ENCODE assay signal across 8 mouse cellular contexts in genomic region chr11:121353326-121354090, GRCm38 (mm10). TPM values are rescaled to one million over a fixed set of nuclear protein-coding genes. Genes with fewer than 3 reads are reported as not detected.
A peak's percentile ranks its signal among the peaks of the same experiment; 100 is the strongest.
DNase-seq lines count a peak whose midpoint lies in the region; ATAC-seq and TF ChIP-seq lines count a peak whose summit lies in the region.

No protein-coding gene starts in this region.

- H3K9ac ChIP-seq in forebrain, embryonic 11.5 days (ENCODE audit: low read length) = peak overlapping the region; percentile 86
- peak overlapping the region; percentile 93 for H3K9ac ChIP-seq in hindbrain, embryonic 16.5 days (ENCODE audit: low read depth, low read length)
- peak overlapping the region; percentile 94 for H3K9ac ChIP-seq in limb, embryonic 13.5 days
- H3K9ac ChIP-seq in midbrain, embryonic 12.5 days (replicated peaks) = peak overlapping the region; percentile 94
- peak overlapping the region; percentile 91 for H3K9ac ChIP-seq in stomach, embryonic 14.5 days (replicated peaks; ENCODE audit: low read depth, low read length)

- no peak for ATAC-seq in forebrain, embryonic 11.5 days (replicated peaks; ENCODE audit: low FRiP score)
- ATAC-seq in hindbrain, embryonic 16.5 days = no peak
- ATAC-seq in limb, embryonic 13.5 days (ENCODE audit: low FRiP score, low read depth) = no peak; the same call in none of the 2 replicates
- ATAC-seq in midbrain, embryonic 12.5 days (ENCODE audit: low FRiP score, low read depth) = no peak
- ATAC-seq in stomach, embryonic 14.5 days (ENCODE audit: insufficient number of reproducible peaks, insufficient read depth, low FRiP score, low read depth) = peak; percentile 12; the same call in 1 of the 2 replicates

- intact Hi-C loops in gastrocnemius, adult 2 months (cut with DNase I) = loop anchor here (5.0 kb wide), 2 partner anchors 96 to 116 kb away; partner anchors contain the start of genes Foxk2 and Narf

- peak; percentile 32; the same call in 1 of the 2 replicates for TF ChIP-seq CTCF in gastrocnemius, adult 2 months (IDR thresholded peaks at IDR 0.05)
- peak; percentile 26; the same call in 1 of the 2 replicates for TF ChIP-seq CTCF in bone marrow macrophage, adult 2 months (IDR thresholded peaks at IDR 0.05; ENCODE audit: low read depth, low read length)

- peaks cover 16% of the 10 kb centered on the region for H3K4me1 ChIP-seq in bone marrow macrophage, adult 2 months (ENCODE audit: control insufficient read depth, insufficient read depth, low read length)
- peaks cover 9% of the 10 kb centered on the region for H3K4me1 ChIP-seq in forebrain, embryonic 11.5 days (replicated peaks; ENCODE audit: control insufficient read depth, insufficient read depth, low read length)
- peaks cover 17% of the 10 kb centered on the region for H3K4me1 ChIP-seq in hindbrain, embryonic 16.5 days (ENCODE audit: control insufficient read depth, insufficient read depth, low read depth, low read length)
- peaks cover 24% of the 10 kb centered on the region for H3K4me1 ChIP-seq in limb, embryonic 13.5 days
- H3K4me1 ChIP-seq in midbrain, embryonic 12.5 days = peaks cover 23% of the 10 kb centered on the region
- peaks cover 15% of the 10 kb centered on the region; the same call in 1 of the 2 replicates for H3K4me1 ChIP-seq in stomach, embryonic 14.5 days (ENCODE audit: control insufficient read depth, insufficient read depth, low read length)

- 4% methylated on average over 40 of the region's 41 CpGs for WGBS in forebrain, embryonic 11.5 days
- 5% methylated on average over 25 of the region's 41 CpGs for WGBS in hindbrain, embryonic 16.5 days
- 4% methylated on average over 38 of the region's 41 CpGs for WGBS in limb, embryonic 13.5 days
- WGBS in midbrain, embryonic 12.5 days = 5% methylated on average over 34 of the region's 41 CpGs
- 3% methylated on average over 40 of the region's 41 CpGs for WGBS in stomach, embryonic 14.5 days

- DNase-seq in gastrocnemius, adult 2 months = peak; percentile 58
- no peak for DNase-seq in gastrocnemius, adult 18-20 months (ENCODE audit: low spot score)
- DNase-seq in forebrain, embryonic 11.5 days (ENCODE audit: low spot score) = no peak

- H3K4me2 ChIP-seq in forebrain, embryonic 11.5 days (ENCODE audit: low read depth, low read length, severe bottlenecking) = peak overlapping the region; percentile 89
- peak overlapping the region; percentile 92 for H3K4me2 ChIP-seq in hindbrain, embryonic 16.5 days (ENCODE audit: low read length)
- peak overlapping the region; percentile 94 for H3K4me2 ChIP-seq in limb, embryonic 13.5 days (replicated peaks)
- peak overlapping the region; percentile 91 for H3K4me2 ChIP-seq in midbrain, embryonic 12.5 days (replicated peaks)
- H3K4me2 ChIP-seq in stomach, embryonic 14.5 days (replicated peaks; ENCODE audit: low read depth, low read length) = peak overlapping the region; percentile 68

- peak overlapping the region; percentile 97 for H3K27ac ChIP-seq in gastrocnemius, adult 2 months
- peak overlapping the region; percentile 52 for H3K27ac ChIP-seq in bone marrow macrophage, adult 2 months (ENCODE audit: insufficient read depth, low read depth, low read length)
- no peak overlapping the region for H3K27ac ChIP-seq in forebrain, embryonic 11.5 days (ENCODE audit: low read depth, low read length)
- H3K27ac ChIP-seq in hindbrain, embryonic 16.5 days (ENCODE audit: low read depth, low read length) = peak overlapping the region; percentile 92
- H3K27ac ChIP-seq in limb, embryonic 13.5 days = peak overlapping the region; percentile 85
- peak overlapping the region; percentile 76 for H3K27ac ChIP-seq in midbrain, embryonic 12.5 days (replicated peaks)
- peak overlapping the region; percentile 86 for H3K27ac ChIP-seq in stomach, embryonic 14.5 days (ENCODE audit: low read length)

- no peaks in the 10 kb centered on the region for H3K27me3 ChIP-seq in forebrain, embryonic 11.5 days (ENCODE audit: control insufficient read depth, insufficient read depth, low read length)
- no peaks in the 10 kb centered on the region for H3K27me3 ChIP-seq in hindbrain, embryonic 16.5 days (replicated peaks; ENCODE audit: control insufficient read depth, insufficient read depth, low read length)
- no peaks in the 10 kb centered on the region for H3K27me3 ChIP-seq in limb, embryonic 13.5 days
- H3K27me3 ChIP-seq in midbrain, embryonic 12.5 days = no peaks in the 10 kb centered on the region
- H3K27me3 ChIP-seq in stomach, embryonic 14.5 days (ENCODE audit: control insufficient read depth, insufficient read depth, low read length) = no peaks in the 10 kb centered on the region

- no peaks in the 10 kb centered on the region for H3K36me3 ChIP-seq in forebrain, embryonic 11.5 days (ENCODE audit: control insufficient read depth, insufficient read depth, low read length)
- H3K36me3 ChIP-seq in hindbrain, embryonic 16.5 days (ENCODE audit: control insufficient read depth, insufficient read depth, low read length) = no peaks in the 10 kb centered on the region
- H3K36me3 ChIP-seq in limb, embryonic 13.5 days = peaks cover 6% of the 10 kb centered on the region
- H3K36me3 ChIP-seq in midbrain, embryonic 12.5 days = 0 out of 2 replicates have a peak, but pooled peaks cover 6% of the 10 kb centered on the region
- H3K36me3 ChIP-seq in stomach, embryonic 14.5 days (ENCODE audit: control insufficient read depth, insufficient read depth, low read length) = no peaks in the 10 kb centered on the region; the same call in 1 of the 2 replicates

- H3K4me3 ChIP-seq in gastrocnemius, adult 2 months = peak overlapping the region; percentile 92
- H3K4me3 ChIP-seq in bone marrow macrophage, adult 2 months (ENCODE audit: insufficient read depth, low read length) = peak overlapping the region; percentile 70
- peak overlapping the region; percentile 96 for H3K4me3 ChIP-seq in forebrain, embryonic 11.5 days (ENCODE audit: low read depth, low read length)
- H3K4me3 ChIP-seq in hindbrain, embryonic 16.5 days (ENCODE audit: low read length) = peak overlapping the region; percentile 97
- H3K4me3 ChIP-seq in limb, embryonic 13.5 days = peak overlapping the region; percentile 95
- peak overlapping the region; percentile 97 for H3K4me3 ChIP-seq in midbrain, embryonic 12.5 days
- H3K4me3 ChIP-seq in stomach, embryonic 14.5 days (ENCODE audit: low read depth, low read length) = peak overlapping the region; percentile 98

- H3K9me3 ChIP-seq in forebrain, embryonic 11.5 days (ENCODE audit: control insufficient read depth, low read length) = no peaks in the 10 kb centered on the region
- no peaks in the 10 kb centered on the region for H3K9me3 ChIP-seq in hindbrain, embryonic 16.5 days (ENCODE audit: control insufficient read depth, low read length)
- H3K9me3 ChIP-seq in limb, embryonic 13.5 days = no peaks in the 10 kb centered on the region
- H3K9me3 ChIP-seq in midbrain, embryonic 12.5 days = no peaks in the 10 kb centered on the region
- no peaks in the 10 kb centered on the region for H3K9me3 ChIP-seq in stomach, embryonic 14.5 days (ENCODE audit: control insufficient read depth, low read depth, low read length)

- TF ChIP-seq POLR2A in bone marrow macrophage, adult 2 months (IDR thresholded peaks at IDR 0.05; ENCODE audit: borderline replicate concordance, low read depth, low read length) = no peak

RNA-seq across cellular contexts. Expression of gene Wdr45b, which starts 0.7 kb away (rescaled TPM):
- total RNA-seq in gastrocnemius, adult 2 months (2021) = 10 to 100 TPM; 21.1 to 21.6 TPM
- total RNA-seq in gastrocnemius, adult 18-20 months (2021) = 10 to 100 TPM; 16.0 to 19.1 TPM
- 50.5 and 52.2 TPM in 2 replicates for polyA plus RNA-seq in bone marrow macrophage, adult 2 months (2012; ENCODE audit: insufficient read depth, insufficient read length, missing spikeins)
- polyA plus RNA-seq in forebrain, embryonic 11.5 days (2014; fragmentation: Nextera tagmentation; extraction: Ambion mirVana) = 99.3 and 107 TPM in 2 replicates
- 87.3 and 90.0 TPM in 2 replicates for polyA plus RNA-seq in hindbrain, embryonic 16.5 days (2015; fragmentation: Nextera tagmentation; extraction: Ambion mirVana)
- 108 and 111 TPM in 2 replicates for polyA plus RNA-seq in limb, embryonic 13.5 days (2015; fragmentation: Nextera tagmentation; extraction: Ambion mirVana)
- polyA plus RNA-seq in midbrain, embryonic 12.5 days (2016; fragmentation: Nextera tagmentation; extraction: Ambion mirVana) = 81.2 and 81.8 TPM in 2 replicates
- polyA plus RNA-seq in stomach, embryonic 14.5 days (2014; fragmentation: Nextera tagmentation; extraction: Ambion mirVana) = 97.9 and 105 TPM in 2 replicates

RNA-seq across cellular contexts. Expression of gene Rab40b, which starts 34.5 kb away (rescaled TPM):
- 10 to 100 TPM in 1 of 2 experiments, 1 to 10 TPM in 1; 9.9 to 11.8 TPM for total RNA-seq in gastrocnemius, adult 2 months (2021)
- total RNA-seq in gastrocnemius, adult 18-20 months (2021) = 10 to 100 TPM; 14.6 to 17.9 TPM
- not detected in 2 replicates for polyA plus RNA-seq in bone marrow macrophage, adult 2 months (2012; ENCODE audit: insufficient read depth, insufficient read length, missing spikeins)
- polyA plus RNA-seq in forebrain, embryonic 11.5 days (2014; fragmentation: Nextera tagmentation; extraction: Ambion mirVana) = 1.9 and 2.0 TPM in 2 replicates
- polyA plus RNA-seq in hindbrain, embryonic 16.5 days (2015; fragmentation: Nextera tagmentation; extraction: Ambion mirVana) = 13.6 and 14.1 TPM in 2 replicates
- 12.1 and 13.1 TPM in 2 replicates for polyA plus RNA-seq in limb, embryonic 13.5 days (2015; fragmentation: Nextera tagmentation; extraction: Ambion mirVana)
- 3.1 and 4.2 TPM in 2 replicates for polyA plus RNA-seq in midbrain, embryonic 12.5 days (2016; fragmentation: Nextera tagmentation; extraction: Ambion mirVana)
- 7.2 and 7.3 TPM in 2 replicates for polyA plus RNA-seq in stomach, embryonic 14.5 days (2014; fragmentation: Nextera tagmentation; extraction: Ambion mirVana)
